Mouse (Mus musculus) right cerebral cortex, postnatal 14 days (tissue): ENCODE data around the gene Cacng7.
A peak's percentile ranks its signal among the peaks of the same experiment; 100 is the strongest.
"Not testable (repeated sequence)": the region's sequence is repeated elsewhere in the genome, so short reads cannot be mapped to it uniquely, and the experiment has no call there.

Experiments
- DNase-seq: peaks from one replicate; pipeline ENCODE4 v3.0.0; 2022

Gene Cacng7

DNA sequence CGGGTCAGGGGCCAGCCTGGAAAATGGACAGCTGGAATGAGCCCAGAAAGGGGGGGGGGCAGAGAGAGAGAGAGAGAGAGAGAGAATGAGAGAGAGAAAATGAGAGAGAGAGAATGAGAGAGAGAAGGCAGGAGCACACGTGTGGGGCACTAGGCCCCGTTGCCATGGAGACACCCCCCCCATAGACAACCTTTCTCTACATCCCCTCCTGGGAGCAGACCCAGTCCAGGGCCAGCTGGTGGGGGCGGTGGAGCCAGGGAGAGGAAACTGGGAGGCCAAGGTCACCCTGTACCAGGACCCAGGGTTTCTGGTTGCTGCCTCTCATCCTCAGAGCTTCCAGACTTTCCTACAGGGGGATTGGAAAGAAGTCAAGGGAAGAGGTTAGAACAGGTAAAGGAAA, 59.1 kb downstream of the Cacng7 start:
- DNase-seq, result peak; percentile 42

DNA sequence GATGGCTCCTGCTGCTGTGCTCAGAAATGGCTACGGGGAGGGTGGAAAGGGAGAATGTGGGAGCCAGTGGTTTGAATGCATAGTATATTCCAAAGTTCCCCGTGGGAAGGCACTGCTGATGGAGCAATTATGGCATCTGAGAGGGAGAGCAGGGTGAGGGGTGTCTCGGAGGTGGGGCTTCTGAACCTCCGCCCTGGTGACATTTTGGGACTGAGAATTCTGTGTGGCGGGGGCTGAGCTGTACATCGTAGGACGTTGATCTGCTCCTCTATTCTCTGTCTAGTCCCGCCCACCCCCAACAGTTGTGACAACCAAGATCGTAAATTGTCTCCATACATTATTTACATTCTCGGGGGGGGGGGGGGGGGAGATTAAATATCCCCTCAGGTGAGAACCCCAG, 64.6 kb downstream of the Cacng7 start:
- no peak for DNase-seq

DNA sequence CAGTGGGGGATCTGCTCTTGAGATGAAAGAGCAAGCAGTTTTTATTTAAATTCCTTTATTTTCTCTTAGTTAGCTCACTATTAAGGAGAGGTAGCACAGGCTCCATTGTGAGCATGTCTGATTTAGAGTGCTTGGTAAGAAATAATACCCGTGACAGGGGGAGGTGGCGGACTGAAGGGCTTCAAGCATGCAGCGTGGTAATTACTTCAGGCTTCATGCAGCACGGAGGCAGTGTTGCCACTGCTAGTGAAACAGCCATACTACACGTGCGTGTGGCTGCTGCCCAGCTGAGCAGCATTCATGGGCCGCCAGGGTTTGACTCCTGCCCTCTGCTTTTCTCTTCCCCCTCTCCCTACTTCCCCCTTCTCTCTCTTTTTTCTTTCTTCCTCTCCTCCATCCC, 65.0 kb downstream of the Cacng7 start:
- DNase-seq, result no peak

DNA sequence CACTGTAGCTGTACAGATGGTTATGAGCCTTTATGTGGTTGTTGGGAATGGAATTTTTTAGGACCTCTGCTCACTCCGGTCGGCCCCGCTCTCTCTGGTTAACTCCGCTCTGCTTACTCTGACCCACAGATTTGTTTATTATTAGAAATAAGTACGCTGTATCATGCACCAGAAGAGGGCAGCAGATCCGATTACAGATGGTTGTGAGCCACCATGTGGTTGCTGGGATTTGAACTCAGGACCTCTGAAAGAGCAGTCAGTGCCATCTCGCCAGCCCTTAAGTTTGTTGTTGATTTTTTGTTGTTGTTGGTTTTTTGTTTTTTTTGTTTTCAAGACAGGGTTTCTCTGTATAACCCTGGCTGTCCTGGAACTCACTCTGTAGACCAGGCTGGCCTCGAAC, 65.6 kb downstream of the Cacng7 start:
- DNase-seq, result not testable (repeated sequence)

DNA sequence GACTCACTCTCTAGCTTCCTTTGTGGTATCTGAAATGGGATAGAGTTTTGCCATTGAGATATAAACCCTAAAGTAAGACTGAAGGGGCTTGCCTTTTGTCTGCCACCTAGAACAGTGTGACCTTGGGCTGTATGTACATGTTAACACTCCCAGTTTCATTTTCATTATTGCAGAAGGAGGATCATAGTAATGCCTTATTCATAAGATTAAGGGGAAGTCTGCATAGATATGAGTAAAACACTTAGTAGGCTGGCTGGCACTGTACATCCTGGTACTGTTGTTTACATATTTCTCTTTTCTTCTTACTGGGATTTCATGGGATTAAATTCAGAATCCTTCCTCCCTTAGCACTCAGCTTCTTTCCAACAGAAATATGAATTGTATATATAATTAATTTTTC, 67.2 kb downstream of the Cacng7 start:
- DNase-seq, result no peak

DNA sequence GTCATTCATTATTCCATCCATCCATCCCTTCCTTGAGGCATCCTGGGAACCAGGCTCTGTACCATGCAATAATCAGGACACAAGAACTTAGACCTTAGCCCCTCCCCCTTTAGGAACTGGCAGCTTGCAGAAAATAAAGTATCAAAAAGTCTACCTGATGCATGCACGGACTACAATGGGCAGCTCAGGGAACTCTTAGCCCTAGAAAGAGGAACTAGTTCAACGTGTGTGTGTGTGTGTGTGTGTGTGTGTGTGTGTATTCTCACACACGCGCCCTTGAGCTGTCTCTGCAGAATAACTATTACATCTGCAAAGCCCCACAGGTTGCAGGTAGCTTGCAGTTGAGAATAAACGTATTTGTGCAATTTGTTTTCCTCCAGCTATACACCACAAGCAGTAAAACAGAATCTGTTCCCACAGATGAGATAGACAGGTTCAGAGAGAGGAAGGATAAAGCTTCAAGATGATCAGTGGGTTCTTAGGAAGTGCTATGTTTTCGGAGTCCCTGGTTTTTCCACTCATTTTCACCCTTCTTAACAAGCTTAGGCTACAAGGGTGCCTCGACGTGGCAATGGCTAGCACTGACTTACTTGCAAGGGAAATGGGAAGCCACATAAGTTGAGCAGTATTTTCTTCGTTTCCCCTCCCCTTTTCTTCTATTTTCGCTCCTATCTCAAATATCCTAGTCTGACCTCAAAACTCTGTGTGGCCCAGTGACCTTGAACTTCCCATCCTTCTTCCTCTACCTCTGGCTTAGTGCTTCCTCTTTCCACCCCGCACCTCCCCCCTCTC, 77.2 kb downstream of the Cacng7 start:
- DNase-seq, result no peak

DNA sequence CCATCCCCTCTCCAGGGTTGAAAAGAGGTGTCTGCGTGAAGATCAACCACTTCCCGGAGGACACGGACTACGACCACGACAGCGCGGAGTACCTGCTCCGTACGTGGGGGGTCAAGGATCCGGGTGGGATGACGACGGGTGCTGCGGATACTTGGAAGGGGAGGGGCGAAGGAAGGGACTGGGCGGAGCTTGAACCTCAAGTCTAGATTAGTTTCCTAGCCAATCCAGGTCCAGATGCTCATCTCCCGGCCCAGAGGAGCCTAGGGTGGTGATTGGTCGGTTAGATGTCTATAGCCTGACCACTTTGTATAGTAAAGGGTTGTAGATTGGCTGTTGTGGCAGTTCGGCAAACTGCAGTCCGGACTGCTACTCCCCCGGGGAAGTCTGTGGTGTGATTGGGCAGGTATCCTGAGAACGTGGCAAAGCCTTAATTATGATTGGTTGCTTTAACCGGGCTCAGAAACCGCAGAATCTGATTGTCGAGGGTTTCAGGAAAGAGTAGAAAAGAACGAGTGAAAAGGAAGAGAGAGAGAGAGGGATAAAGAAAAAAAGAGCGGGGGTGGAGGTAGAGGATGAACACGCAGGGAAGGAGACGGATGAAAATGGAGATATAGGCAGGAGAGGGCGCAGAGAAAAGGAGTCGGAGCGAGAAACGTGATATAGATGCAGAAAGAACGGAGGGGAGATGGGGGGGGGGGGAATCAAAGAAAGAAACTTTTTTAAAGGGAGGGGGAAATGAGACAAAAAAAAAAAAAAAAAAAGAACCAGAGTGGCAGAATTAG, 78.6 kb downstream of the Cacng7 start:
- DNase-seq, result peak; percentile 48

DNA sequence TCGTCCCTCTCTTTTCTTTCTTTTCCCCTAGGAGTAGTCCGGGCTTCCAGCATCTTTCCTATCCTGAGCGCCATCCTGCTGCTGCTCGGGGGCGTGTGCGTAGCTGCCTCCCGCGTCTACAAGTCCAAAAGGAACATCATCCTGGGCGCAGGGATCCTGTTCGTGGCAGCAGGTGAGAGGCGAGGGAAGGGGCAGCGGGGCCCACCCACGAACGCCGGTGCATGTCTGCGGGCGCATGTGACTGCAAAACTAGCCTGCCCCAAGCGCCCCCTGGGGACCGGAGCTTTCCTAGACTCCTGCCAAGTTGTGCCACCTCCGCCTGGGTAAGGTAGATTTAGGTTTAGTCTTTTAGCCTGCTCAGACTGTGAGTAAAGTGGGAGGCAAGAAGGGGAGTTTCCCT, 79.3 kb downstream of the Cacng7 start:
- DNase-seq, result peak; percentile 53

DNA sequence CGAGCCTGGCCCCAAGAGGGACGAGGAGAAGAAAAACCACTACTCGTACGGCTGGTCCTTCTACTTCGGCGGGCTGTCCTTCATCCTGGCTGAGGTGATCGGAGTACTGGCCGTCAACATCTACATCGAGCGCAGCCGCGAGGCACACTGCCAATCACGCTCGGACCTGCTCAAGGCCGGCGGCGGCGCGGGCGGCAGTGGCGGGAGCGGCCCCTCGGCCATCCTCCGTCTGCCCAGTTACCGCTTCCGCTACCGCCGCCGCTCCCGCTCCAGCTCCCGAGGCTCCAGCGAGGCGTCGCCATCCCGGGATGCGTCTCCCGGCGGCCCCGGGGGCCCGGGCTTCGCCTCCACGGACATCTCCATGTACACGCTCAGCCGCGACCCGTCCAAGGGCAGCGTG, 82.1 kb downstream of the Cacng7 start:
- DNase-seq, result peak; percentile 51

DNA sequence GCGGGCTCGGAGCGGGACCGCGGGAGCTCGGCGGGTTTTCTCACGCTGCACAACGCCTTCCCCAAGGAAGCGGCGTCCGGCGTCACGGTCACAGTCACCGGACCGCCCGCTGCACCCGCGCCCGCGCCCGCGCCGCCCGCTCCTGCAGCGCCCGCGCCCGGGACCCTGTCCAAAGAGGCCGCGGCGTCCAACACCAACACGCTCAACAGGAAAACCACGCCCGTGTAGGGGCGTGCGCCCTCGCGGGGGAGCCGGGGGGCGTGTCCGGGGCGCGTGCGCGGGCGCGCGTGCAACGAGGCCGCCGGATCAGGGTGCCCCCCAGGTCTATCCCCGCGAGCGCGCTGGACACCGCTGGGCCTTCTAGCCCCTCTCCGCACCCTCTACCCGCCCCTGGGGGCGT, 82.6 kb downstream of the Cacng7 start:
- peak; percentile 31 for DNase-seq
